Mouse (Mus musculus) midbrain, postnatal 0 days (tissue): ENCODE results near the gene Adamtsl1. TPM values are rescaled to one million over a fixed set of nuclear protein-coding genes. Genes with fewer than 3 reads are reported as not detected.
A peak's percentile ranks its signal among the peaks of the same experiment; 100 is the strongest.

ENCODE experiments used
- ATAC-seq: fragments of 200-750 bp; cut with Nextera tagmentation; 2 replicates; pipeline ENCODE4 v1.8.0; 2017; ENCODE audit warnings: moderate number of reproducible peaks, mild to moderate bottlenecking, moderate TSS enrichment, moderate library complexity; ENCODE audit not compliant: low FRiP score
- DNase-seq: peaks from one replicate; pipeline ENCODE4 v3.0.0-alpha.2; 2015; ENCODE audit warnings: low spot score
- H3K27ac ChIP-seq: fragments of 300-500 bp; sonication (generic); 2 replicates; pipeline ENCODE4 v1.5.1; 2014; ENCODE audit warnings: low read depth, mild to moderate bottlenecking, low read length, mixed read lengths
- H3K27me3 ChIP-seq: fragments of 300-500 bp; sonication (generic); 2 replicates; pipeline ENCODE4 v1.6.1; 2014; ENCODE audit warnings: low read length, control low read depth, mixed read lengths; ENCODE audit not compliant: insufficient read depth
- H3K36me3 ChIP-seq: fragments of 300-500 bp; sonication (generic); 2 replicates; pipeline ENCODE4 v1.6.1; 2014; ENCODE audit warnings: low read length, control low read depth, mixed read lengths; ENCODE audit not compliant: insufficient read depth
- H3K4me1 ChIP-seq: fragments of 300-500 bp; sonication (generic); 2 replicates; pipeline ENCODE4 v1.6.1; 2014; ENCODE audit warnings: mild to moderate bottlenecking, control low read depth, antibody characterized with exemption, low read length, mixed read lengths; ENCODE audit not compliant: insufficient read depth
- H3K4me2 ChIP-seq: fragments of 300-500 bp; sonication (generic); 2 replicates; pipeline ENCODE4 v1.6.1; 2014; ENCODE audit warnings: low read depth, mild to moderate bottlenecking, low read length, mixed read lengths; ENCODE audit not compliant: poor library complexity, severe bottlenecking
- H3K4me3 ChIP-seq: fragments of 300-500 bp; sonication (generic); 2 replicates; pipeline ENCODE4 v1.5.1; 2014; ENCODE audit warnings: low read depth, mild to moderate bottlenecking, low read length, moderate library complexity
- H3K9ac ChIP-seq: fragments of 300-500 bp; sonication (generic); replicated peaks from 2 replicates; pipeline ENCODE4 v1.6.1; 2014; ENCODE audit warnings: mild to moderate bottlenecking, low read length, moderate library complexity, mixed read lengths; ENCODE audit not compliant: poor library complexity, severe bottlenecking
- H3K9me3 ChIP-seq: fragments of 300-500 bp; sonication (generic); 2 replicates; pipeline ENCODE4 v1.6.1; 2016; ENCODE audit warnings: low read length, control low read depth
- CTCF ChIP-seq: IDR thresholded peaks from 2 replicates; pipeline ENCODE4 v1.5.1; 2016; ENCODE audit warnings: antibody characterized with exemption, mild to moderate bottlenecking
- WGBS: fragments of 180-500 bp; shearing (Covaris S2); extraction: QIAGEN DNeasy Blood & Tissue Kit; methylation state at CpG from one replicate; pipeline ENCODE4 v1.1.7; 2014; 5-methylcytosine and 5-hydroxymethylcytosine counted together
- polyA plus RNA-seq: library from polyadenylated mRNA; unstranded; fragments of >200 nt; fragmentation: Nextera tagmentation; extraction: Ambion mirVana; gene quantifications from 2 replicates; pipeline ENCODE4 v1.2.1, GENCODE M21; 2015
- total RNA-seq: library from RNA; depleted of rRNA; stranded (reverse); fragments of >200 nt; gene quantifications from 2 replicates; pipeline ENCODE4 v1.2.3, GENCODE M21; 2014

The Adamtsl1 gene
- total and polyA plus RNA-seq, 2 experiments from 2014 or later = 4.9 to 7.3 TPM

GRCm38 (mm10) chr4:86029486-86029885, 515.5 kb downstream of the Adamtsl1 start:
- WGBS = 80% methylated on average over 6 of the region's 6 CpGs
- no peak overlapping the region for H3K9ac ChIP-seq
- no peak overlapping the region for H3K27ac ChIP-seq
- ATAC-seq (no peak), DNase-seq (no peak)
- no peaks in the 10 kb centered on the region for H3K36me3 ChIP-seq
- no peaks in the 10 kb centered on the region for H3K4me1 ChIP-seq
- no peaks in the 10 kb centered on the region for H3K9me3 ChIP-seq
- no peak for TF ChIP-seq CTCF
- no peak overlapping the region for H3K4me3 ChIP-seq
- H3K27me3 ChIP-seq = no peaks in the 10 kb centered on the region
- no peak overlapping the region for H3K4me2 ChIP-seq

DNA sequence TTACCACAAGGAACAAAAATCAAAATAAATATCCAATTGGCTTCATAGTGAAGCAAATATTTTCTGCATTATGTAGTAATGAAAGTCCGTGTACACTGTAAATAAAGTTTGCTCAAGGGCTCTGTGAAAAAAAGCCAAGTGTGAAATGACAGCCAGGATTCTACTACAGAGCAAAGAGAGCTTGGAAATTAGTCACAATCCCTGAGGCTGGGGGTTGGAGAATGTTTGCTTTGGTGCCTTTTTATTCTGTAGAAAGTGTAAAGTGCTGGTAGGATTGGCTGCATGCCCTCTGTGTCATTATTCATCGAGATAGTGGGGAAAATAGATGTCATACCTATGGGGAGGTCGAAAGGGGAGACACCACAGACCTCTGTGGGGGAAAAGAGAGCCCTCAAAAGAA, 516.2 kb downstream of the Adamtsl1 start:
- Histone ChIP-seq H3K27ac (no peak overlapping the region), H3K9me3 (no peaks in the 10 kb centered on the region), H3K36me3 (no peaks in the 10 kb centered on the region), H3K27me3 (no peaks in the 10 kb centered on the region), H3K4me1 (no peaks in the 10 kb centered on the region), H3K4me3 (no peak overlapping the region), H3K9ac (no peak overlapping the region), H3K4me2 (no peak overlapping the region)
- DNase-seq (no peak), ATAC-seq (no peak)
- TF ChIP-seq CTCF = no peak
- 57% methylated on average over 3 of the region's 3 CpGs for WGBS

DNA sequence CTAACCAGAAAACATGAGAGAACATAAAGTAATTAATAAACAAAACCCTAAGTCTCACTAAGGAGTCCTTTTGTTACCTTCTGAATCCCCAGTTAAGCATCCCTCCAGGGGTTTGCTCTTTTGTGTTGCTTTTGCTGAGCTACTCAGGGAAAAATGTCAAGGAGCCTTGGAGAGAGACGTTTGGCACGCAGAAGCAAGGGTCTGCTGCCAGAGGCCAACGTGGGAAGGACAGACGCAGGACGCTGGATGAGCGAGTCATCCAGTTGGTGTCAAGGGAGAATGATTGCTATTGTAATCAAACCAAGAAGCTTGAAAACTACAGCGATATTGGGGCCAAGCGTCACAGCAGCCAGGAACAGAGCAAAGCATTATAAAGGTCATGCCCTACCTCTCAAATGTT, 517.1 kb downstream of the Adamtsl1 start:
- no peak overlapping the region for H3K4me3 ChIP-seq
- no peaks in the 10 kb centered on the region for H3K4me1 ChIP-seq
- no peaks in the 10 kb centered on the region for H3K27me3 ChIP-seq
- ATAC-seq (no peak), DNase-seq (no peak)
- H3K9ac ChIP-seq = no peak overlapping the region
- no peak overlapping the region for H3K4me2 ChIP-seq
- TF ChIP-seq CTCF = no peak
- H3K36me3 ChIP-seq = no peaks in the 10 kb centered on the region
- no peak overlapping the region for H3K27ac ChIP-seq
- 12% methylated on average over 8 of the region's 8 CpGs for WGBS
- no peaks in the 10 kb centered on the region for H3K9me3 ChIP-seq

- 39% methylated on average over 8 of the region's 8 CpGs for WGBS
- H3K9ac ChIP-seq = no peak overlapping the region
- TF ChIP-seq CTCF = no peak
These were observed 526.9 kb downstream of the Adamtsl1 start for GRCm38 (mm10) chr4:86040921-86041320.

DNA sequence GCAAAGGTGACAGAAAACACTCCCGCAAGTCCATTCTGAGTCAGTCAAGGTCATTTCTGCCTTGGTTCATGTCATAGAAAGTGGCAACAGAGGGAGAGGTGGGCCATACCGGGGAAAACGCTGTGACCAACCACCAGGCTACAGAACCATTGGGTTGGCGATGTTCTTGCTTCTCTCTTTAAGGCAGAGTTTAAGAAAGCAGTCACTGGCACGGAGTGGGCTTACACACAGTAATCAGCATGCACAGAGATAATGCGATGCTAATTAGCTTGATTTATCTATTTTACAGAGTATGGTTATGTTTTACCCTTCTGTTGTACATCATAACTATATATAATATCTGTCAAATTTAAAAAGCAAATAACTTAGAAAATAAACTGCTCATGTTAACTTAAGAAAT, 531.5 kb downstream of the Adamtsl1 start:
- WGBS = 90% methylated on average over 6 of the region's 6 CpGs
- no peak for ATAC-seq
- no peak overlapping the region for H3K4me2 ChIP-seq

More at GRCm38 (mm10) chr4:86040921-86041320, 526.9 kb downstream of the Adamtsl1 start:
- H3K4me2 ChIP-seq = no peak overlapping the region
- no peaks in the 10 kb centered on the region for H3K27me3 ChIP-seq
- H3K36me3 ChIP-seq = no peaks in the 10 kb centered on the region
- no peaks in the 10 kb centered on the region for H3K4me1 ChIP-seq
- H3K4me3 ChIP-seq = no peak overlapping the region
- ATAC-seq (no peak), DNase-seq (no peak)
- H3K27ac ChIP-seq = no peak overlapping the region
- H3K9me3 ChIP-seq = no peaks in the 10 kb centered on the region

GRCm38 (mm10) chr4:86045876-86046275, 531.9 kb downstream of the Adamtsl1 start:
- no peak overlapping the region for H3K4me3 ChIP-seq
- H3K9me3 ChIP-seq = no peaks in the 10 kb centered on the region
- ATAC-seq (peak; percentile 52; the same call in 1 of the 2 replicates), DNase-seq (peak; percentile 79)
- no peak overlapping the region for H3K4me2 ChIP-seq
- H3K27me3 ChIP-seq = no peaks in the 10 kb centered on the region
- H3K9ac ChIP-seq = no peak overlapping the region
- no peaks in the 10 kb centered on the region for H3K36me3 ChIP-seq
- no peak for TF ChIP-seq CTCF
- H3K27ac ChIP-seq = no peak overlapping the region
- H3K4me1 ChIP-seq = no peaks in the 10 kb centered on the region
- WGBS = 61% methylated on average over 6 of the region's 6 CpGs

More for the DNA sequence above, 531.5 kb downstream of the Adamtsl1 start:
- Histone ChIP-seq H3K27me3 (no peaks in the 10 kb centered on the region), H3K36me3 (no peaks in the 10 kb centered on the region), H3K9me3 (no peaks in the 10 kb centered on the region), H3K4me1 (no peaks in the 10 kb centered on the region), H3K4me3 (no peak overlapping the region), H3K27ac (no peak overlapping the region), H3K9ac (no peak overlapping the region)
- no peak for DNase-seq
- TF ChIP-seq CTCF = no peak
